Mouse (Mus musculus): Measurements from ENCODE around the gene Cbx5. TPM values are rescaled to one million over a fixed set of nuclear protein-coding genes. Genes with fewer than 3 reads are reported as not detected.
"Not testable (repeated sequence)": the region's sequence is repeated elsewhere in the genome, so short reads cannot be mapped to it uniquely, and the experiment has no call there.

The Cbx5 gene
- total RNA-seq, 2 experiments from 2014 or later: 219 to 230 TPM

DNA sequence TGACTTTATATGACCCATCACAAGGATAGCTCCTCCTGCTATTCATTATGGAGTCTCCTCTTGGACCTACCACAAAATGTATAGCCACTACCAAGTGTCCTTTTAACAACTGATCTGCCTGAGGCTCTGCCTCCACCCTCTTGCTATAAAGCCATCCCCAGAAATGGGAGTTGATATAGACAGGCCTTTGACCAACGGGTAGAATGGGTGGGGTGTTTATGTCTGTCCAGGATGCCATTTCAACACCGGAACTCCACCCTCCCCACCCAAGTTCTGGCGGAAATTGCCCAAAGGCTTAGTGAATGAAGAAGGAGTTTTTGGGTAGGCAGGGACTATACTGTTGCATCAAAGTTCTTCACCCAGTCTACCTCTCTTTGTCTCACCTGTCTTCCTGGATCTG lies 13.0 kb upstream of the Cbx5 start:
- no peak for DNase-seq
- intact Hi-C loops (cut with DNase I): no loop called here

DNA sequence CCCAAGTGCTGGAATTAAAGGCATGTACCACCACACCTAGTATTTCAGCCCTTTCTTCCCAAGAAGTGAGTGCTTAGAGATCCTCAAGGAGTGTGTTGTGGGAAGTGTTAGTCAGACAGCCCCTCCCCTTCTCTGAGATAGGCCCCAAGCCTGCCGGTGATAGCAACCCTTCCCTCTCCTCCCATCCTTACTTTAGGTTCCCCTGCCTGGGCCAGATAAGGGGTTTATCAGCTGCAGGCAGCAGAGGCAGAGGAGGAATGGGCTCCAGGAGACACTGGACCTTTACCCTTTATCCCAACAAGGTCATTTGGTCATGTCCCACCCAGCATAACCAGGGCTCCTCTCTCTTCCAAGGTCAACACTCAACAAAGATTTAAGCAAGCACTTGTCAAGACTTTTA lies 12.0 kb upstream of the Cbx5 start:
- no peak for DNase-seq
- intact Hi-C loops (cut with DNase I): no loop called here

DNA sequence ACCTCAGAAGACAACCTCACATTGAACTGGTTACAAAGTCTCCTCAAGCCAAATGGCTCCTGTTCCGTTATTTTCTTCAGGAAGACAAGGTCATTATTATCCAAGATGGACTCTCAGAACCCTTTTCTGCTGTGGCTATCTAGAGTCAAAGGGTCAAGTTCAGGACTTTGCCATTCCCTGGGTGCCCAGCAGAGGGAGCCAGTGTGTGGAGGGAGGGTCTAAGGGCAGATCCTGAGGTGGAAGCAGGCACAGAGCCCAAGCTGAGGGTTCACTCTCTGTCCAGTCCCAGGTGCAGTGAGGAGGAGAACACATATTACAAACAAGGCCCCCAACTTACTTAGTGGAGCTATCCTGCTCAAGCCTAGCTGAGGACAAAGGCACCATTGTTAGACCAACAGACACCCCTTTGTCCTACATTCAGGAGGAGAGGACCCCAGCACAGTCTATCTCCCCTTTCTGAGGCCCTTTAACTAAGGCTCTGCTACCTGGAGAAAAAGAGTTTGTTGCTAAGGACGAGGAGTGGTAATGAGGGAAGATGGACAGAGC lies 10.7 kb upstream of the Cbx5 start:
- intact Hi-C loops (cut with DNase I): no loop called here
- DNase-seq: peak; percentile 59

DNA sequence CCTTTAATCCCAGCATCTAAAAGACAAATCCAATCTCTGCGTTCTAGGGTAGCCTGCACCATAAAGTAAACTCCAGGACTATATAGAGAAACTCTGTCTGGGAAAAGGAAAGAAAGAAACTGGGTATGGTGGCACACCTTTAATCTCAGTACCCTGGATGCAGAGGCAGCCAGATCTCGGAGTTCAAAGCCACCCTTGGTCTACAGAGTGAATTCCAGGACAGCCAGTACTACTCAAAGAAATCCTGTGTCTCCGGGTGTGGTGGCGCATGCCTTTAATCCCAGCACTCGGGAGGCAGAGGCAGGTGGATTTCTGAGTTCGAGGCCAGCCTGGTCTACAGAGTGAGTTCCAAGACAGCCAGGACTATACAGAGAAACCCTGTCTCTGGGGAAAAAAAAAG lies 9.9 kb upstream of the Cbx5 start:
- intact Hi-C loops (cut with DNase I): not testable (repeated sequence)

DNA sequence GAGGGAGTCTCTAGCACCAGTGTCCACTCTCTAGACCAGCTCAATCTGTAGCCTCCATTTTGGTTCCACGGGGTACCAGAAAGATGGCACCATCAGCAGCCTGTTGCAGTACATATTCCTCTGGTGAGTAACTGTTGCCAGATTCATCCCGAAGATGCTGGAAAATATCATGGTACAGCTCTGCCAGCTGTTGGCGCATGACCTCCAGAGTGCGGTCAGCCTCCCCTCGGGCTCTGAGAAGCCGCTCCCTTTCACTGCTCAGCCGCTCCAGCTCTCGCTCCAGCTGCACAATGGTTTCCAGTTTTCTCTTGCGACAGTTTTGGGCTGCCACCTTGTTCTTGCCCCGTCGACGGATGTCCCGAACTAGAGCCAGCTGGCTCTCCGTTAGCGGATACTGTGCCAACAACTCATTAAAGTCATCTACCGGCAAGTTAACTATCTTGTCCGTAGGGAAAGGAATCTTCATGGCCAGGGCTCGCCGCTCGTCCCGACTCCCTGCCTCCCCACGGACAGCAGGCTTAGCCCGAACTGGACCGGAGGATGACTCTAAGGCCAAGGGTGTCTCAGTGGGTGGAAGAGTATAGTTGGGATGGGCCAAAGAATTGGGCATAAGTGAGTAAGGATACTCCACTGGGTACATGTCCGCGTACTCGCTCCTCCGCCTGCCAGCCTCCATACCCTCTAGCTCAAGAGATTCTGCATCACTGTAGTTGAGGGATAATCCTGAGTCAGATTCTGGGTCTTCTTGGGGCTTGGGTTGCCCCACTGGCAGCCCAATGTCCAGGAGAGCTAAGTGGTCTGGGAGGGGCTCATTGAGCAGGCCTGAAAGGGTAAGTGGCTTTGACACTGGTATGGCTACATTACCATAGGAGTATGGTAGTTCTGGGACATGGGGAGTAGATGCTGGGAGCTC lies 9.0 kb upstream of the Cbx5 start:
- DNase-seq: peak; percentile 37
- intact Hi-C loops (cut with DNase I): no loop called here

More for the DNA sequence above, 9.9 kb upstream of the Cbx5 start:
- DNase-seq: not testable (repeated sequence)

DNA sequence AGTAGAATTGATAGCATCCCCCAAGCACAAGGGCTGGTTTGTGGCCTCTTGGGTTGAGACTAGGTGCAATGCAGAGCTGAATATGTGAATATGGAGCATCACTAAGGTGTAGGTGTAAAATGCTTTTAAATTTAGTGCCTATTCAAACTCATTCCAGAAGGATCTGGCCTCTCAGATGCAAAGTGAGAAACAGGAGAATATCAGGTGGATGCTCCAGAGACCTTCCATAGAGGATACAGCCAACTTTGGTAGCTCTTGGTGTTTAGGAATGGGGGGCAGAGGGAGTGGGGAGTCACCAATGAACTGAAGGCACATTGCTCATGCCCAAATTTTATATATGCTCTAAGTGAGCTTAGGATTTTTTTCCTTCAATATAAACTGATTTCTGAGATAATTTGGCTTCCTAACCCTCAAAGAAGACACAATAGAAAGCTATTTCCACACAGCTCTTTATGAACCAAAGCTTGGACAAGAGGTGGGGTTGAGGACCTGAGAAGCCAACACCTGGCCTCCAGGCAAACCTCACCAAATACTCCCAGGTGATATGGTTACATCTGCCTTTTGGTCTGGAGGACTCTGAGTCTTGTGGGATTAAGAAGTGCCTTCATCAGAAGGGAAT lies 8.3 kb upstream of the Cbx5 start:
- intact Hi-C loops (cut with DNase I): no loop called here
- DNase-seq: no peak

DNA sequence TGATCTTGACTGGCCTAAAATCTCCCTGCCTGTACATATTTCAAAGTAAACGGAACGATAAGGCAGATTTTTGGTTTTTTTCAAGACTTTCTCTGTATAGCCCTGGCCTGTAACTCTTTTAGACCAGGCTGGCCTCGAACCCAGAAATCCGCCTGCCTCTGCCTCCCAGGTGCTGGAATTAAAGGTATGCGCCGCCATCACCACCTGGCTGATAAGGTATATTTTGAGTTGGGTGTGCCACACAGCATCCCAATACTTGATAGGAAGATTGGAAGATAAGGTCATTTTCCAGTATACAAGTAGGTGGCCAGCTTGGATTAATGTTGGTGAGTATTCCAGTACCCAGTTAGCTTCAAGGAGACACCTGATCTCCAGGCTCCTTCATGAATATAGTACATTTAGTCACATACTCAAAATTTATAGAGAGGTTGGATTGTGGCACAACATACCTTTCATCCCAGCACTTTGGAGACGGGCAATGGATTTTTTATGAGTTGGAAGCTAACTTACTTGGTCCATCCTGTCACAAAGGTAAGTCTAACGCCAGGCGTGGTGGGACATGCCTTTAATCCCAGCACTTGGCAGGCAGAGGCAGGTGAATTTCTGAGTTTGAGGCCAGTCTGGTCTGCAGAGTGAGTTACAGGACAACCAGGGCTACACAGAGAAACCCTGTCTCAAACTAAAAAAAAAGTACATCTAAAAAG lies 7.6 kb upstream of the Cbx5 start:
- intact Hi-C loops (cut with DNase I): no loop called here
- DNase-seq: no peak

DNA sequence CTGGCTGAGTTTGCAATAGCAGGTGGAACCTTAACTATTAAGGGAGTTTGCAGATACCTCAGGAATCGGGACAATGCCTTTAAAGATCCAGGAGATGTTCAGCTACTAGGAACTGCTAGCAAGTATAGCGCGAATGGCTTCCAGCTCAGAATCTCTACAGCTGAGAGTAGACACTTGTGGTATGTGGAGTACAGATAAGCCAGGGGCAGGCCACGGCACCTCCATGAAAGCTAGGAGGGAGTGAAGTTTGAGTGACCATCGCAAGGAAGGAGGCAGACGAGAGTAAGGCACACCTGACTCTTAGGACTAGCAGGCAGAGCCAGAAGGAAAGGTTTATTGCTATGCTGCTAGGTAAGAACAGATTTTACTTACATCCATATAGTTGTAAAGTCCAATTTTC lies 6.0 kb upstream of the Cbx5 start:
- no peak for DNase-seq
- intact Hi-C loops (cut with DNase I): no loop called here

DNA sequence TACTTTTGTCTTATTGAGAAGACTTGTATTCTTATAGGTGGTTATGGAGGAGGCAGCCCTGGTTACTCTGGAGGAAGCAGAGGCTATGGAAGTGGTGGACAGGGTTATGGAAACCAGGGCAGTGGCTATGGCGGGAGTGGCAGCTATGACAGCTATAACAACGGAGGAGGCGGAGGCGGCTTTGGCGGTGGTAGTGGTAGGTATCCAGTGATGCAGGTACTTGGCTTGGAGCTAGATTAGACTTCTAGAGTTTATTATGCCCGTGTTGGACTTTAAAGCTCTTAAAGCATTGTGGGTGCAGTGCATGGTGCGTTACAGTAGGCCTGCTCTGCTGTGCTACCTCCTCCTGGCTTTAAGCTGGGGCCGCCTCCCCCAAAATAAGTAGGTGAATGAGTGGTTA lies 3.3 kb upstream of the Cbx5 start:
- intact Hi-C loops (cut with DNase I): loop anchor here (5.0 kb wide), 1 partner anchor 36 kb away; no protein-coding TSS in a partner anchor
- no peak for DNase-seq

DNA sequence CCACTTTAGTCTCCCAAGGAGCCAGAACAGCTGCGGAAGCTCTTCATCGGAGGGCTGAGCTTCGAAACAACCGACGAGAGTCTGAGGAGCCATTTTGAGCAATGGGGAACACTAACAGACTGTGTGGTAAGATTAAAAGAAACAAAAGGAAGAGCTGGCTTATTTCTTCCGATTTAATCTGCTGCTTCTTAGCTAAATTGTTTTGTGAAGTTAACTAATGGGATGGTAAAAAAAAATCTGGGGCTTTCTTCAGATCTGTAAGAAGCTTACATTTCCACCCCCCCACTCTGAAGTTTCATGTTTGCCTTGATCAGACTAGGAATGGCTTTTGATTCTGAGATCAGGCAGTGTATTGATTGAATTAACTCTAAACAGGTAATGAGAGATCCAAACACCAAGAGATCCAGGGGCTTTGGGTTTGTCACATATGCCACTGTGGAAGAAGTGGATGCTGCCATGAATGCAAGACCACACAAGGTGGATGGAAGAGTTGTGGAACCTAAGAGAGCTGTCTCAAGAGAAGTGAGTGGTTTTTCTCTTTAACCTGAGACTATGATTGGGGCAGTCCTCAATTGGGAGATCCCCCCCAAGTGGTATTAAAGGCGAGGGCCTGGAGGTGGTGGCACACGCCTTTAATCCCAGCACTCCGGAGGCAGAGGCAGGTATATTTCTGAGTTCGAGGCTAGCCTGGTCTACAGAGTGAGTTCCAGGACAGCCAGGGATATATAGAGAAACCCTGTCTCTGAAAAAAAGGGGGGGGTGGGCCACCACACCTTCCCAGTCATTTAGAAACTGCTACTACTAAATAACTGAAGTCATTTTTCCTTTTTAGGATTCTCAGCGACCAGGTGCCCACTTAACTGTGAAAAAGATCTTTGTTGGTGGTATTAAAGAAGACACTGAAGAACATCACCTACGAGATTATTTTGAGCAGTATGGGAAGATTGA lies 1.7 kb upstream of the Cbx5 start:
- intact Hi-C loops (cut with DNase I): loop anchor here (2.0 to 5.0 kb wide), 2 partner anchors 34 to 65 kb away; no protein-coding TSS in a partner anchor

DNA sequence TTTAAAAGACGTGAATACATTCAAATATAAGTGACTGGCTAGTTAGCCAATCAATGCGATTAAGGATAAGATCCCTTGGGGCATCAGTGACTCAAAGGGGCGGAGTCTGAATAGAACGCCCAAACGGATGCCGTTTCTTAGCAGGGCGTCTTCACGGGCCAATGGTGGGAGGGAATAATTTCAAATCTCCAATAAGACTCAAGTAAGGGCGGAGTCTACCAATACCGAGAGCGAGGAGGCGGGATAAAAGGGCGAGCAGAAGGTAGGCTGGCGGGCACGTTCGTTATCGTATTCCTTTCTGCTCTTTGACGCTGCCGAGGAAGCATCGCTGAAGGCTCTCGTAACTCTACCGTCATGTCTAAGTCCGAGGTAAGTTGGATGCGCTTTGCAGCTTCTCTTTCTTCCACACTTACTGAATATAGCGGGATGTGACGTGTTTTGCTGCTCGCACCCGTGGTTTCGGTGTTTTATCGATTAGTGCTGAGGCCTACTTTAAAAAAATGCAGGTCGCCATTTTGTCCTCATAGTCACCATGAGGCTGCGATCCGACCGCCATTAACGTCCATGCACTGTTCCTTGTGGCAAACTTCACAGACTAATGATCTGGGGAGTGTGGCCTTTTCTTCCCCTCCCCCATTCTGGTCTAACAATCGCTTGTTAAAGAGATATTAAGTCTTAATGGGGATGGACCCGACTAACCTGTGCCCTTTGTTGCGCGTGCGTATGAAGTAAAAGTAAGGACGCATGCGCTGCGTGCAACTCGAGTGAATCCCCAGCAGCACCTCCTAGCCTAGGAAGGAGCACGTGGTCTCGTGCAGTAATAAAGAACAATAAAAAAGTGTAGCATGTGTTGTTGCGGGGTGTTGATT lies 778 bp upstream of the Cbx5 start, which contains the start of gene Hnrnpa1:
Gene Hnrnpa1, plus strand, starts transcription at position 273 of the 869 bp plus-strand sequence.
- DNase-seq: peak; percentile 95
- intact Hi-C loops (cut with DNase I): loop anchor here (2.0 to 5.0 kb wide), 2 partner anchors 33 to 66 kb away; no protein-coding TSS in a partner anchor

More for the DNA sequence above, 1.7 kb upstream of the Cbx5 start:
- not testable (repeated sequence) for DNase-seq

DNA sequence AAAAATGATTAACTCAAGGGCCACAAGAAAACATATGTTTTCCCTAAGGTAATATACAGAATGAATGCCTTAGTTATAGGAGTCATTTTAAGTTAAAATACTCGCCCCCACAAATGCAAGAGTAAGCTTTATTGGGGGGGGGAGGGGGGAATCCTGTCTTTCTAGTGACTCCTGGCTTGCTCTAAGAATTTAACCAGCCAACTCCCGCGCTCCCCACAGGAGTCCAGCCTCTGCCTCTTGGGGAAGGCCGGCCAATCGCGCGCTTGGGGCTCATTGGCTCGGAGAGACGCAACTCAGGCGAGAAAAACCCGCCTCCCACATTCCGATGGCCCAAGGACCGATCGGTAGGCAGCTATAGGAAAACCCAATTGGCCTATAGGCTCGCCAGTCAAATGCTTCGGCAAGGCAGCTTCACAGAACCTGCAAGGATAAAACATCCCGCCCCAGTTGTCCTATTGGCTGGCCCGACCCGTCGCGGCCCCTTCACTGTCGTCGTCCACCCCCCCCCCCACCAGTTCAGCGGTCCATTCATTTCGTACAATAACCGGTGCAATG lies 409 bp downstream of the Cbx5 start:
- peak; percentile 97 for DNase-seq
- intact Hi-C loops (cut with DNase I): no loop called here

DNA sequence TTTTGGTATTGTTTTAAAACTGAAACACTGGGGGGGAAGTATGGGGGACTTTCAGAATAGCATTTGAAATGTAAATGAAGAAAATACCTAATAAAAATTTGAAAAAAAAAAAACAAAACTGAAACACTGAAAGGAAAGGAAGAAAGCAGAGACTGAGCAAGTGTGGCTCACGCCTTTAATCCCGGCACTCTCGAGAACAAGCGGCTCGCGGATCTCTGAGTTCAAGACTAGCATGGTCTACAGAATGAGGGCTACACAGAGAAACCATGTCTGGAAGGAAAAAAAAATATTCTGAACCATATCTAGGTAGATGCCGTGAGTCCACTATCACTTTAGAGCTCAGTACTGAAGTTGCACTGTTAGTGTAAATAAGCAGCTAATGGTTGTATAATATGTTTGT lies 2.3 kb downstream of the Cbx5 start:
- intact Hi-C loops (cut with DNase I): no loop called here
- DNase-seq: no peak

DNA sequence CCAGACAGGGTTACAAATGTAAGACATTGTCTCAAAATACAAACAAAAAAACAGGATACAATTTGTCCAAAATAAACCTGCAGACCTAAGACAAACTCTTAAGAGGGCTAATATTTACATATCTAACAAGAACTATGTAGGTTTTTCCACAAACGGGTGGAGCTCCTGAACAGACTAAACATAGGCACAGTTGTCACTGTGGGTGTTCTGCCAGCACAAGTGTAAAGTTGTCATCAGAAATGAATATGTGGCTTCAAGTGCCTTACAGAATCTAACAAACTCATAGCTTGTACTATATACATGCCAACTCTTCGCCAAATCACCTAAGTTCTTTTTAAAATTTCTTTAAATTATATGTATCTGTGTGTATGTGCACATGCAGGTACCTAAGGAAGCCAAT lies 6.5 kb downstream of the Cbx5 start:
- no peak for DNase-seq

DNA sequence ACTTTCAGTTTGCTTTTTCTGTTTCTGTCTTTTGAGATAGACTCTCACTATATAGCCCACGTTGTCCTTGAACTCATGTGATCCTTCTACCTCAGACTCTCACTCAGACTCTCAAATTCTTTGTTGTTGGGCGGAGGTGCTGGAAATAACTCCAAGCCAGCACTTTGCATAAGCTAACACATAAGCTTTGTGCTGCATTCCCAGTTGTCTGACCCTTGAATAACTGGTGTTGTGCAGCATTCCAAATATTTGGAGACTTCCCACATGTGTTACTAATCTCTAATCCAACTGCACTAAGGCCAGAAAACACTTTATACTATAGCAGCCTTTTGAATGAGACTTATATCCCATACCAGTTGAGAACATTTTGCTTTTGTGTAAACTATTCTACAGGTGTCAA lies 10.7 kb downstream of the Cbx5 start:
- intact Hi-C loops (cut with DNase I): no loop called here
- no peak for DNase-seq

More for the DNA sequence above, 6.5 kb downstream of the Cbx5 start:
- intact Hi-C loops (cut with DNase I): no loop called here

DNA sequence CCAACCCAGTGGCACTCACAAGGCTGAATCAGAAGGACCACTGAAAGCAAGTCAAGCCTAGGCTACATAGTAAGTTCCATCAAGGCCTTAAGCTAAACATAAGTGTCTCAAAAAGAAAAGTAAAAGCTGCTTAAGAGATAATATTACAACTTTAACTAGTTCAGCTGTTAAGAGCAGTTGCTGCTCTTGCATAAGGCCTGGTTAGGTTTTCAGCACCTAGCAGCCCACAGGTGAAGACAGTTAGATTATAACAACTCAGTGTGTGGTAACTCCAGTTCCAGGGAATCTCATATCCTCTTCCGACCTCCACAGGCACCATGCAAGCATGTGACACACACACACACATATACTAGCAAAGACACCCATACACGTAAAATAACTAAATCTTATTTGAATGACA lies 12.0 kb downstream of the Cbx5 start:
- no peak for DNase-seq
- intact Hi-C loops (cut with DNase I): no loop called here

DNA sequence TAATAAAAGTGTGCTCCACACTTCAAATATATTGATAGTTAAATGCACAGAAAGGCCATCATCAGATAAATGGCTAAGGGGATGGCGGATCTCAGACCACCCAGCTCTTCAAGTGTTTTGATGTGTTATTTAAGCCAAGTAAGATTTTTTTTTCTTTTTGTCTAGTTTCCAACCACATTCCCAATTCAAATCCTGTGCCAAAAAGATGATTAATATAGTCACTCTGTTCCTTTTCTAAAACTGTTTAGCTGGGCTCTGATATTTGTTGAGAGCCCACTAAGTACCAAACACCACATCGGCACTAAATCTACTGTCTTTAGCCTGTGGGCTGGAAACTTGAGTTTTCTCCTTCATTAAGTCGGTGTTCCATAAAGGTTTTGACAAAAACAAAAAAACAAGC lies 12.6 kb downstream of the Cbx5 start:
- DNase-seq: no peak
- intact Hi-C loops (cut with DNase I): no loop called here

DNA sequence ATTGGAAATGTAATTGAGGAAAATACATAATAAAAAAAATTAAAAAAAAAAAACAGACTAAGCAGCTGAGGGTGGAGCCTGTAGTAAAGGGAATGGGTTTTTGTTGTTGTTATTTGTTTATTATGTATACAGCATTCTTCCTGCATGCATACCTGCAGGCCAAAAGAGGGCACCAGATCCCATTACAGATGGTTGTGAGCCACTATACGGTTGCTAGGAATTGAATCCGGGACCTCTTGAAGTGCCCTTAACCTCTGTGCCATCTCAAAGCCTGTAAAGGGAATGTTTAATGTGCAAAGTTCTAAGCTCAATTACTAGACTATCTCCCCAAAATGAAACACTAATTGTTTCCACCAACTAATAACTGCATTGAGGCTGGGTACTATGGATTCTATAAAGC lies 15.5 kb downstream of the Cbx5 start:
- no peak for DNase-seq
- intact Hi-C loops (cut with DNase I): no loop called here

DNA sequence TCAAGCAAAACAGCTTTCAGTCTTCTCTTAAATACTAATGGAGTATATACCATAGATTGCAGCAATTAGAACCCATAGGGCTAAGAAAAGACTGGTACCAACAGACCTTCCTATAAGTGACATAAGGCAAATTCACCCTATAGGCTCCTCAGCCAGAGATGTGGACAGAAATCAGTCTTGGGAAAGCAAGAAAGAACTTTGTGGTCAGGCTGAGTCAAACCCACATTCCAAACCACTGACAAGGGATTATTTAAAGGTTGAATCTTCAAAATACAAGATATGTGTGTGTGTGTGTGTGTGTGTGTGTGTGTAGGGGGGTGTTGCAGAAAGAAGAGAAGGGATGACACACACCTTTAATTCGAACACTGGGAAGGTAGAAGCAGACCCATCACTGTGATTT lies 18.2 kb downstream of the Cbx5 start:
- intact Hi-C loops (cut with DNase I): no loop called here

More for the DNA sequence above, 18.2 kb downstream of the Cbx5 start:
- no peak for DNase-seq

Data from left cerebral cortex, postnatal 4 days (tissue).